Comparison of ENCODE assay signal across 26 mouse cellular contexts in the genomic region with DNA sequence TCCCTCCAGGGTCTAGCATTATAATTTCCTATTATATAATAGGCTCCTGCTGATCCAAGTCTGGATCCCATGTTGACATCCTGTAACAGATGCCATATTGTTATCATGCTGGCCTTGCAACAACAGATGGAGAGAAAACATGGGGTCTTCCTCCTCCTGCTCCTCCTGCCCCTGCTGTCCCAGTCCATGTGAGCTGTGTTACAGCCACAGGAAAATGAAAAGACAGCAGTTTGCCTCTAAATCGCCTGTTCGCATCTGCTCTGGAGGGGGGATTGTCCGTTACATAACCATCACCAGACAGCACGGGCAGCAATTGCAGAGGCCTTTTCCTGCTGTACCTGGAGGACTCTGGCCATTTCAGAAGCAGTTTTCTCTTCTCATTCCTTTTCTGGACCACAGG.
DNase-seq lines count a peak whose midpoint lies in the region; ATAC-seq and TF ChIP-seq lines count a peak whose summit lies in the region.
"Had no signal": no experiment of that assay in that cellular context is flagged by ENCODE, and none has a peak within 500 bp of the region (broad histone marks: within the 10 kb centered on the region; RNA-seq: fewer than 3 reads in every experiment).

No protein-coding gene starts in this region.

- no peaks in the 10 kb centered on the region for H3K27me3 ChIP-seq in hindbrain, embryonic 16.5 days (replicated peaks; ENCODE audit: control insufficient read depth, insufficient read depth, low read length)
- H3K27me3 ChIP-seq in hindbrain, embryonic 13.5 days, result no peaks in the 10 kb centered on the region
- H3K27me3 ChIP-seq: embryonic facial prominence, embryonic 15.5 days; forebrain, embryonic 13.5 days; heart, embryonic 13.5 days; liver, embryonic 15.5 days; midbrain, embryonic 15.5 days; stomach, embryonic 15.5 days had no signal

- no peaks in the 10 kb centered on the region for H3K36me3 ChIP-seq in hindbrain, embryonic 16.5 days (ENCODE audit: control insufficient read depth, insufficient read depth, low read length)
- H3K36me3 ChIP-seq in hindbrain, embryonic 13.5 days, result no peaks in the 10 kb centered on the region
- H3K36me3 ChIP-seq: embryonic facial prominence, embryonic 10.5 days; embryonic facial prominence, embryonic 15.5 days; G1E; heart, embryonic 13.5 days; liver, embryonic 15.5 days; midbrain, embryonic 15.5 days; stomach, embryonic 15.5 days had no signal

- WGBS in hindbrain, embryonic 16.5 days, result 66% methylated on average over 4 of the region's 4 CpGs
- WGBS in hindbrain, embryonic 13.5 days, result 72% methylated on average over 4 of the region's 4 CpGs

- TF ChIP-seq POLR2A in brain, embryonic 14.5 days (IDR thresholded peaks at IDR 0.05; ENCODE audit: borderline replicate concordance, extremely low read depth, insufficient read depth, insufficient read length, poor library complexity, severe bottlenecking), result no peak

- peak; percentile 5 for DNase-seq in brain, embryonic 14.5 days (ENCODE audit: low read depth)
- DNase-seq in cerebellum, adult 9-10 months, result peak; percentile 35
- DNase-seq in cerebellum, postnatal 36 days, result peak; percentile 7 to 19
- no peak for DNase-seq in adipocyte (ENCODE audit: low spot score)
- DNase-seq: adrenal gland, postnatal 10 days; gastrocnemius, postnatal 25 days; heart, adult 11 months; heart, postnatal 10 days; kidney, adult 9 months; kidney, postnatal 10 days; liver; lung, embryonic 14.5 days; lung, postnatal 14 days; right cerebral cortex, postnatal 25 days had no signal

- no peak overlapping the region for H3K4me3 ChIP-seq in hindbrain, embryonic 16.5 days (ENCODE audit: low read length)
- H3K4me3 ChIP-seq in hindbrain, embryonic 13.5 days, result no peak overlapping the region
- H3K4me3 ChIP-seq: embryonic facial prominence, embryonic 10.5 days; embryonic facial prominence, embryonic 15.5 days; forebrain, embryonic 13.5 days; heart, embryonic 13.5 days; liver, embryonic 15.5 days; midbrain, embryonic 15.5 days; stomach, embryonic 15.5 days had no signal

- H3K27ac ChIP-seq in hindbrain, embryonic 16.5 days (ENCODE audit: low read depth, low read length), result no peak overlapping the region
- no peak overlapping the region for H3K27ac ChIP-seq in hindbrain, embryonic 13.5 days
- H3K27ac ChIP-seq: embryonic facial prominence, embryonic 10.5 days; embryonic facial prominence, embryonic 15.5 days; forebrain, embryonic 13.5 days; heart, embryonic 13.5 days; liver, embryonic 15.5 days; midbrain, embryonic 15.5 days; stomach, embryonic 15.5 days had no signal

- no peaks in the 10 kb centered on the region for H3K9me3 ChIP-seq in hindbrain, embryonic 16.5 days (ENCODE audit: control insufficient read depth, low read length)
- H3K9me3 ChIP-seq in hindbrain, embryonic 13.5 days, result no peaks in the 10 kb centered on the region
- H3K9me3 ChIP-seq: embryonic facial prominence, embryonic 10.5 days; embryonic facial prominence, embryonic 15.5 days; forebrain, embryonic 13.5 days; heart, embryonic 13.5 days; liver, embryonic 15.5 days; midbrain, embryonic 15.5 days; stomach, embryonic 15.5 days had no signal

- H3K4me2 ChIP-seq in hindbrain, embryonic 16.5 days (ENCODE audit: low read length), result no peak overlapping the region
- no peak overlapping the region for H3K4me2 ChIP-seq in hindbrain, embryonic 13.5 days
- H3K4me2 ChIP-seq: embryonic facial prominence, embryonic 15.5 days; forebrain, embryonic 13.5 days; heart, embryonic 13.5 days; liver, embryonic 15.5 days; lung, embryonic 14.5 days; midbrain, embryonic 15.5 days; stomach, embryonic 15.5 days had no signal

- peak; percentile 61 for ATAC-seq in hindbrain, embryonic 16.5 days
- ATAC-seq in hindbrain, embryonic 13.5 days (ENCODE audit: low FRiP score), result no peak
- ATAC-seq in erythroblast, adult 5-6 weeks (replicated peaks; ENCODE audit: low FRiP score, poor library complexity, severe bottlenecking), result no peak
- ATAC-seq: forebrain, embryonic 13.5 days; intestine, embryonic 16.5 days; midbrain, embryonic 15.5 days had no signal

- H3K9ac ChIP-seq in hindbrain, embryonic 16.5 days (ENCODE audit: low read depth, low read length), result no peak overlapping the region
- no peak overlapping the region for H3K9ac ChIP-seq in hindbrain, embryonic 13.5 days
- H3K9ac ChIP-seq: embryonic facial prominence, embryonic 15.5 days; forebrain, embryonic 13.5 days; heart, embryonic 13.5 days; liver, embryonic 15.5 days; lung, embryonic 14.5 days; midbrain, embryonic 15.5 days; stomach, embryonic 15.5 days had no signal

- TF ChIP-seq CTCF in brain, embryonic 14.5 days (IDR thresholded peaks at IDR 0.05; ENCODE audit: borderline replicate concordance, extremely low read depth, insufficient read depth, insufficient read length), result no peak

- H3K4me1 ChIP-seq in hindbrain, embryonic 16.5 days (ENCODE audit: control insufficient read depth, insufficient read depth, low read depth, low read length), result no peaks in the 10 kb centered on the region
- no peaks in the 10 kb centered on the region for H3K4me1 ChIP-seq in hindbrain, embryonic 13.5 days (replicated peaks)
- H3K4me1 ChIP-seq: embryonic facial prominence, embryonic 10.5 days; embryonic facial prominence, embryonic 15.5 days; forebrain, embryonic 13.5 days; heart, embryonic 13.5 days; liver, embryonic 15.5 days; midbrain, embryonic 15.5 days; stomach, embryonic 15.5 days had no signal
